Mouse (Mus musculus): ENCODE data around the gene Hist1h2bf. TPM values are rescaled to one million over a fixed set of nuclear protein-coding genes. Genes with fewer than 3 reads are reported as not detected.
"Not testable (repeated sequence)": the region's sequence is repeated elsewhere in the genome, so short reads cannot be mapped to it uniquely, and the experiment has no call there.

Gene Hist1h2bf
- polyA plus RNA-seq, 1 experiment from 2014 or later = 0.97 TPM

- Histone ChIP-seq H3K4me2 (no peak overlapping the region), H3K36me3 (no peaks in the 10 kb centered on the region), H3K4me1 (replicated peaks) (0 out of 2 replicates have a peak, but pooled peaks cover 2% of the 10 kb centered on the region), H3K4me3 (no peak overlapping the region), H3K9ac (no peak overlapping the region), H3K27ac (no peak overlapping the region), H3K9me3 (replicated peaks) (no peaks in the 10 kb centered on the region), H3K27me3 (no peaks in the 10 kb centered on the region)
- no peak for ATAC-seq (replicated peaks; ENCODE audit: insufficient number of reproducible peaks, insufficient read depth, low FRiP score, low read depth)
- 84% methylated on average over 3 of the region's 3 CpGs for WGBS
Measured at GRCm38 (mm10) chr13:23605052-23605451, 31.1 kb upstream of the Hist1h2bf start.

- Histone ChIP-seq H3K9ac (no peak overlapping the region), H3K27me3 (no peaks in the 10 kb centered on the region), H3K4me3 (no peak overlapping the region), H3K9me3 (replicated peaks) (no peaks in the 10 kb centered on the region), H3K4me1 (replicated peaks) (0 out of 2 replicates have a peak, but pooled peaks cover 2% of the 10 kb centered on the region), H3K36me3 (no peaks in the 10 kb centered on the region), H3K27ac (no peak overlapping the region), H3K4me2 (no peak overlapping the region)
- no peak for ATAC-seq (replicated peaks; ENCODE audit: insufficient number of reproducible peaks, insufficient read depth, low FRiP score, low read depth)
- 86% methylated on average over 3 of the region's 3 CpGs for WGBS
Measured at GRCm38 (mm10) chr13:23604452-23604851, 30.5 kb upstream of the Hist1h2bf start.

- Histone ChIP-seq H3K36me3 (no peaks in the 10 kb centered on the region), H3K9ac (no peak overlapping the region), H3K9me3 (replicated peaks) (no peaks in the 10 kb centered on the region), H3K27me3 (no peaks in the 10 kb centered on the region), H3K4me1 (replicated peaks) (0 out of 2 replicates have a peak, but pooled peaks cover 2% of the 10 kb centered on the region), H3K27ac (no peak overlapping the region), H3K4me3 (no peak overlapping the region), H3K4me2 (no peak overlapping the region)
- WGBS = 49% methylated on average over 7 of the region's 7 CpGs
- ATAC-seq (replicated peaks; ENCODE audit: insufficient number of reproducible peaks, insufficient read depth, low FRiP score, low read depth) = no peak
Measured at GRCm38 (mm10) chr13:23603182-23603699, 29.2 kb upstream of the Hist1h2bf start.

- Histone ChIP-seq H3K4me3 (no peak overlapping the region), H3K27me3 (no peaks in the 10 kb centered on the region), H3K27ac (no peak overlapping the region), H3K9ac (no peak overlapping the region), H3K4me1 (replicated peaks) (0 out of 2 replicates have a peak, but pooled peaks cover 3% of the 10 kb centered on the region), H3K4me2 (no peak overlapping the region), H3K36me3 (no peaks in the 10 kb centered on the region), H3K9me3 (replicated peaks) (no peaks in the 10 kb centered on the region)
- WGBS = 5% methylated on average over 9 of the region's 9 CpGs
- ATAC-seq (replicated peaks; ENCODE audit: insufficient number of reproducible peaks, insufficient read depth, low FRiP score, low read depth) = no peak
Measured at GRCm38 (mm10) chr13:23597957-23598356, 24.0 kb upstream of the Hist1h2bf start.

GRCm38 (mm10) chr13:23595622-23596372 is 21.8 kb upstream of the Hist1h2bf start:
- H3K36me3 ChIP-seq = no peaks in the 10 kb centered on the region
- H3K4me1 ChIP-seq (replicated peaks) = 0 out of 2 replicates have a peak, but pooled peaks cover 3% of the 10 kb centered on the region
- no peak overlapping the region for H3K4me2 ChIP-seq
- no peak overlapping the region for H3K27ac ChIP-seq
- H3K9ac ChIP-seq = no peak overlapping the region
- no peaks in the 10 kb centered on the region for H3K27me3 ChIP-seq
- H3K9me3 ChIP-seq (replicated peaks) = no peaks in the 10 kb centered on the region
- H3K4me3 ChIP-seq = no peak overlapping the region
- 73% methylated on average over 7 of the region's 7 CpGs for WGBS
- no peak for ATAC-seq (replicated peaks; ENCODE audit: insufficient number of reproducible peaks, insufficient read depth, low FRiP score, low read depth)

- H3K9me3 ChIP-seq (replicated peaks) = no peaks in the 10 kb centered on the region
- WGBS = 84% methylated on average over 2 of the region's 2 CpGs
Measured at GRCm38 (mm10) chr13:23595185-23595584, 21.2 kb upstream of the Hist1h2bf start.

GRCm38 (mm10) chr13:23593051-23593770 is 19.2 kb upstream of the Hist1h2bf start:
- no peak for ATAC-seq (replicated peaks; ENCODE audit: insufficient number of reproducible peaks, insufficient read depth, low FRiP score, low read depth)
- Histone ChIP-seq H3K4me1 (replicated peaks) (0 out of 2 replicates have a peak, but pooled peaks cover 3% of the 10 kb centered on the region), H3K27me3 (no peaks in the 10 kb centered on the region), H3K9ac (no peak overlapping the region), H3K4me3 (no peak overlapping the region), H3K36me3 (no peaks in the 10 kb centered on the region), H3K9me3 (replicated peaks) (no peaks in the 10 kb centered on the region), H3K4me2 (no peak overlapping the region), H3K27ac (0 out of 2 replicates have a peak overlapping the region, but pooled peaks have one; percentile 4)
- WGBS = 56% methylated on average over 5 of the region's 5 CpGs

More at GRCm38 (mm10) chr13:23595185-23595584, 21.2 kb upstream of the Hist1h2bf start:
- Histone ChIP-seq H3K4me3 (no peak overlapping the region), H3K4me2 (no peak overlapping the region), H3K27ac (no peak overlapping the region), H3K27me3 (no peaks in the 10 kb centered on the region), H3K9ac (no peak overlapping the region), H3K4me1 (replicated peaks) (0 out of 2 replicates have a peak, but pooled peaks cover 3% of the 10 kb centered on the region), H3K36me3 (no peaks in the 10 kb centered on the region)
- ATAC-seq (replicated peaks; ENCODE audit: insufficient number of reproducible peaks, insufficient read depth, low FRiP score, low read depth) = no peak

GRCm38 (mm10) chr13:23592614-23593013 is 18.6 kb upstream of the Hist1h2bf start:
- Histone ChIP-seq H3K4me1 (replicated peaks) (0 out of 2 replicates have a peak, but pooled peaks cover 3% of the 10 kb centered on the region), H3K36me3 (no peaks in the 10 kb centered on the region), H3K4me2 (no peak overlapping the region), H3K9ac (no peak overlapping the region), H3K27me3 (no peaks in the 10 kb centered on the region), H3K27ac (no peak overlapping the region), H3K9me3 (replicated peaks) (no peaks in the 10 kb centered on the region), H3K4me3 (no peak overlapping the region)
- ATAC-seq (replicated peaks; ENCODE audit: insufficient number of reproducible peaks, insufficient read depth, low FRiP score, low read depth) = no peak
- 87% methylated on average over 7 of the region's 7 CpGs for WGBS

- not testable (repeated sequence) for H3K4me3 ChIP-seq; H3K27me3 ChIP-seq; H3K36me3 ChIP-seq; H3K4me1 ChIP-seq (replicated peaks); H3K9ac ChIP-seq; H3K4me2 ChIP-seq; ATAC-seq (replicated peaks; ENCODE audit: insufficient number of reproducible peaks, insufficient read depth, low FRiP score, low read depth); H3K27ac ChIP-seq; H3K9me3 ChIP-seq (replicated peaks)
- WGBS = 69% methylated on average over 7 of the region's 7 CpGs
Measured at GRCm38 (mm10) chr13:23591886-23592285, 17.9 kb upstream of the Hist1h2bf start.

GRCm38 (mm10) chr13:23591206-23591605 is 17.2 kb upstream of the Hist1h2bf start:
- Histone ChIP-seq H3K4me1 (replicated peaks) (peaks cover 10% of the 10 kb centered on the region), H3K9ac (no peak overlapping the region), H3K4me2 (no peak overlapping the region), H3K9me3 (replicated peaks) (no peaks in the 10 kb centered on the region), H3K4me3 (no peak overlapping the region), H3K27ac (no peak overlapping the region), H3K36me3 (no peaks in the 10 kb centered on the region), H3K27me3 (no peaks in the 10 kb centered on the region)
- no peak for ATAC-seq (replicated peaks; ENCODE audit: insufficient number of reproducible peaks, insufficient read depth, low FRiP score, low read depth)
- WGBS = 88% methylated on average over 7 of the region's 7 CpGs

- H3K4me1 ChIP-seq (replicated peaks) = peaks cover 24% of the 10 kb centered on the region
- H3K9ac ChIP-seq = peak overlapping the region; percentile 45
- no peaks in the 10 kb centered on the region for H3K36me3 ChIP-seq
- peak overlapping the region; percentile 92 for H3K27ac ChIP-seq
- no peaks in the 10 kb centered on the region for H3K9me3 ChIP-seq (replicated peaks)
- 11% methylated on average over 1 of the region's 1 CpGs for WGBS
- H3K4me2 ChIP-seq = peak overlapping the region; percentile 68
- peak overlapping the region; percentile 46 for H3K4me3 ChIP-seq
- no peak for ATAC-seq (replicated peaks; ENCODE audit: insufficient number of reproducible peaks, insufficient read depth, low FRiP score, low read depth)
- no peaks in the 10 kb centered on the region for H3K27me3 ChIP-seq
Measured at GRCm38 (mm10) chr13:23586940-23587225, 12.9 kb upstream of the Hist1h2bf start.
